Mouse (Mus musculus): Measurements from ENCODE around the gene Nbdy. TPM values are rescaled to one million over a fixed set of nuclear protein-coding genes. Genes with fewer than 3 reads are reported as not detected.

Nbdy gene
- total RNA-seq (2023): 10 to 100 TPM in 1 of 2 experiments, 1 to 10 TPM in 1; 7.0 to 16.1 TPM

DNA sequence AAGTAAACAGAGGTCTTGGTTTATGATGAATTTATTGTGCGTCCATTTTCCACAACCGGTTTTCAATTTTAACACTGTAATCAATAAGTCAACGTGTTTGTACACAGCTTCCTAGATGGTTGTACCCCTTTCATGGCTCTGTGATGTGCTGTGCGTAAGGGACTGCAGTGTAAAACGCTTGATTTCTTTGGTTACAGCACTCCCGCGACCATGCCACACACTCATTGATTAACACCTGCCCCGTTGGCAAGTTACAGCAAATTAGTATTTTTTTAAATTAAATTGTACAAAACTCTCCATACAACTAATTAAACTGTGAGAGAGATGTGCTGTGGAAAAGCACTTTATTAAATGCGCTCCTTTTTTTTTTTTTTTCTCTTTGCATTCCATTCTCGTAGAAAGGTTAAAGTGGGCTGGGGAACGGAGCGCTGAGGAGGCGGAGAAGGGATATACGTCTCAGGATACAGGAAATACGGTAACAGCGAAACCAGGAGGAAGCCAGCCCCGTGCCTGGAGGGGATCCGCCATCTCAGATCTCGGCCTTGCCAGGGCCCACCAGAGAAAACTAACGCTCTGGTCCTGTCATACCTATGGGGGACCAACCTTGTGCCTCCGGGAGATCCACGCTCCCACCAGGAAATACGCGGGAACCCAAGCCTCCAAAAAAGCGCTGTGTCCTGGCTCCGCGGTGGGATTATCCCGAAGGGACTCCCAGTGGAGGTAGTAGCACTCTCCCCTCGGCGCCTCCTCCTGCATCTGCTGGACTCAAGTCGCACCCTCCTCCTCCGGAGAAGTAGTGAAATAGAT is at the start of gene Nbdy:
Gene Nbdy (plus strand): TSS at position 481 of the 807 bp plus-strand sequence.

DNA sequence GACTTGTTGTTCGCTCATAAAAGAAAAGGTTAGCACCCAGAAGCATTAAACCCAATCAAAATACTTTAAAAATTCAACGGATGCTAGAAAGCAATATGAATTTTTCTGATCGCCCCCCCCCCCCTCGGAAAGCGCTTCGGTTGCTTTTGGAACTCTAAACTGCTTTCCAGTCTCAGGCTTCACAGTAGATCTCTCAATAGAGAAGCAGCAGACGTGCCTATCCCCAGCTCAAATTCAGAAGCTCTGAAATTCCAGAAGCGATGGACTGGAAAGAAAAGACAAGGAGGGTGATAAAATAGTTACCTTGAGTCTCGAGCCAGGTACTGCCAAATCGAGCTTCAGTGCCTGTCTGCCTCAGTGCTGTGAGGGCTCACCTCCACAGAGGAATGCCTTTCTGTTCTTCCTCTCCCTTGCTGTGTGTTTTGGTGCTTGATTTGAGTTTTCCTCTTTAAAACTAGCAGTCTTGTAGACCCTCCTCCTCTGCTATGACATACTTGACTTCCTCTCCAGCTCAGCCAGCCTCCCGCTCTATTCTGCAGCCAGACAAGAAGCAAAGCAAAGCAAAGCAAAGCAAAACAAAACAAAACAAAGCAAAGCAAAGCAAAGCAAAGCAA is 27.5 kb upstream of the Nbdy start, which contains the start of gene Kctd12b:
Gene Kctd12b (minus strand): TSS at position 610 of the 614 bp plus-strand sequence.

Other genes starting within 250 kb of the Nbdy start
- 10 to 100 TPM; 19.7 to 22.7 TPM for gene Ubqln2, start 225.4 kb upstream of the Nbdy start, total RNA-seq (2023)
- not detected for gene Cypt3, start 165.0 kb upstream of the Nbdy start, total RNA-seq (2023)
- gene Kctd12b, start 27.2 kb upstream of the Nbdy start, total RNA-seq (2023): 1 to 10 TPM; 2.7 to 3.9 TPM
- gene Spin2c, start 108.6 kb downstream of the Nbdy start, total RNA-seq (2023): not detected

All from neutrophil, adult 83 days (primary cell).